Mouse (Mus musculus) layer of hippocampus, adult 9-11 months (tissue): ENCODE results near the gene Osgep.
"Not testable (repeated sequence)": the region's sequence is repeated elsewhere in the genome, so short reads cannot be mapped to it uniquely, and the experiment has no call there.

ENCODE experiments used
- DNase-seq: peaks from one replicate; pipeline ENCODE4 v3.0.0; 2022

Gene Osgep

GRCm38 (mm10) chr14:50875591-50876230 is 49.0 kb downstream of the Osgep start:
- no peak for DNase-seq

GRCm38 (mm10) chr14:50875175-50875574 is 49.5 kb downstream of the Osgep start:
- DNase-seq = no peak

- DNase-seq = no peak
Measured at GRCm38 (mm10) chr14:50871284-50871683, 53.4 kb downstream of the Osgep start.

- no peak for DNase-seq
Measured at GRCm38 (mm10) chr14:50870805-50871143, 53.9 kb downstream of the Osgep start.

GRCm38 (mm10) chr14:50869889-50870804 is 54.5 kb downstream of the Osgep start, which contains the start of gene Tep1:
Gene Tep1, minus strand, starts transcription at chr14:50870560.
- peak; percentile 42 for DNase-seq

GRCm38 (mm10) chr14:50868656-50869055 is 56.0 kb downstream of the Osgep start:
- no peak for DNase-seq

GRCm38 (mm10) chr14:50868211-50868610 is 56.5 kb downstream of the Osgep start:
- no peak for DNase-seq

- no peak for DNase-seq
Measured at GRCm38 (mm10) chr14:50866966-50867365, 57.7 kb downstream of the Osgep start.

- DNase-seq = not testable (repeated sequence)
Measured at GRCm38 (mm10) chr14:50865005-50865404, 59.7 kb downstream of the Osgep start.

GRCm38 (mm10) chr14:50862641-50863040 is 62.1 kb downstream of the Osgep start:
- no peak for DNase-seq
